Mouse (Mus musculus): ENCODE measurements around the gene Vps53. TPM values are rescaled to one million over a fixed set of nuclear protein-coding genes. Genes with fewer than 3 reads are reported as not detected.

Gene Vps53
- polyA plus RNA-seq, 1 experiment from 2014 or later, result 28.5 TPM

GRCm38 (mm10) chr11:76170207-76170606, 9.2 kb downstream of the Vps53 start:
- TF ChIP-seq CTCF (IDR thresholded peaks at IDR 0.05) (no peak), EP300 (IDR thresholded peaks at IDR 0.05) (no peak)
- H3K27ac ChIP-seq (ENCODE audit: low read length), result no peak overlapping the region
- H3K27me3 ChIP-seq (replicated peaks; ENCODE audit: insufficient read depth, low read length), result no peaks in the 10 kb centered on the region
- H3K4me3 ChIP-seq (ENCODE audit: low read depth, low read length), result no peak overlapping the region
- no peaks in the 10 kb centered on the region for H3K9me3 ChIP-seq (ENCODE audit: low read length)
- no peak overlapping the region for H3K4me2 ChIP-seq (replicated peaks; ENCODE audit: low read depth, low read length)
- DNase-seq (ENCODE audit: low spot score) (no peak), ATAC-seq (no peak)
- 0 out of 2 replicates have a peak, but pooled peaks cover 5% of the 10 kb centered on the region for H3K36me3 ChIP-seq (ENCODE audit: insufficient read depth, low read length)
- H3K4me1 ChIP-seq (ENCODE audit: insufficient read depth, low read depth, low read length), result no peaks in the 10 kb centered on the region
- H3K9ac ChIP-seq (replicated peaks; ENCODE audit: low read depth), result no peak overlapping the region
- WGBS, result 67% methylated on average over 5 of the region's 5 CpGs

- DNase-seq (ENCODE audit: low spot score) (no peak), ATAC-seq (no peak)
- H3K27me3 ChIP-seq (replicated peaks; ENCODE audit: insufficient read depth, low read length), result no peaks in the 10 kb centered on the region
- no peak overlapping the region for H3K9ac ChIP-seq (replicated peaks; ENCODE audit: low read depth)
- no peaks in the 10 kb centered on the region for H3K4me1 ChIP-seq (ENCODE audit: insufficient read depth, low read depth, low read length)
- 0 out of 2 replicates have a peak, but pooled peaks cover 5% of the 10 kb centered on the region for H3K36me3 ChIP-seq (ENCODE audit: insufficient read depth, low read length)
- H3K27ac ChIP-seq (ENCODE audit: low read length), result no peak overlapping the region
- WGBS, result 87% methylated on average over 3 of the region's 3 CpGs
- H3K9me3 ChIP-seq (ENCODE audit: low read length), result no peaks in the 10 kb centered on the region
- no peak overlapping the region for H3K4me3 ChIP-seq (ENCODE audit: low read depth, low read length)
- H3K4me2 ChIP-seq (replicated peaks; ENCODE audit: low read depth, low read length), result no peak overlapping the region
- no peak for TF ChIP-seq CTCF (IDR thresholded peaks at IDR 0.05)
- no peak for TF ChIP-seq EP300 (IDR thresholded peaks at IDR 0.05)
These were observed 10.5 kb downstream of the Vps53 start for GRCm38 (mm10) chr11:76168976-76169375.

- H3K9ac ChIP-seq (replicated peaks; ENCODE audit: low read depth), result no peak overlapping the region
- no peak overlapping the region for H3K4me2 ChIP-seq (replicated peaks; ENCODE audit: low read depth, low read length)
- H3K27me3 ChIP-seq (replicated peaks; ENCODE audit: insufficient read depth, low read length), result no peaks in the 10 kb centered on the region
- H3K4me3 ChIP-seq (ENCODE audit: low read depth, low read length), result no peak overlapping the region
- ATAC-seq (peak; percentile 59), DNase-seq (ENCODE audit: low spot score) (peak; percentile 82)
- H3K9me3 ChIP-seq (ENCODE audit: low read length), result no peaks in the 10 kb centered on the region
- TF ChIP-seq EP300 (IDR thresholded peaks at IDR 0.05), result no peak
- TF ChIP-seq CTCF (IDR thresholded peaks at IDR 0.05), result peak; percentile 81
- H3K36me3 ChIP-seq (ENCODE audit: insufficient read depth, low read length), result no peaks in the 10 kb centered on the region
- no peak overlapping the region for H3K27ac ChIP-seq (ENCODE audit: low read length)
- 12% methylated on average over 5 of the region's 5 CpGs for WGBS
- H3K4me1 ChIP-seq (ENCODE audit: insufficient read depth, low read depth, low read length), result no peaks in the 10 kb centered on the region
These were observed 12.2 kb downstream of the Vps53 start for GRCm38 (mm10) chr11:76167079-76167765.

GRCm38 (mm10) chr11:76166657-76167056, 12.8 kb downstream of the Vps53 start:
- H3K36me3 ChIP-seq (ENCODE audit: insufficient read depth, low read length), result no peaks in the 10 kb centered on the region
- no peak overlapping the region for H3K4me2 ChIP-seq (replicated peaks; ENCODE audit: low read depth, low read length)
- H3K4me1 ChIP-seq (ENCODE audit: insufficient read depth, low read depth, low read length), result no peaks in the 10 kb centered on the region
- TF ChIP-seq EP300 (IDR thresholded peaks at IDR 0.05) (no peak), CTCF (IDR thresholded peaks at IDR 0.05) (no peak)
- no peak overlapping the region for H3K4me3 ChIP-seq (ENCODE audit: low read depth, low read length)
- H3K9ac ChIP-seq (replicated peaks; ENCODE audit: low read depth), result no peak overlapping the region
- no peaks in the 10 kb centered on the region for H3K9me3 ChIP-seq (ENCODE audit: low read length)
- WGBS, result 79% methylated on average over 4 of the region's 4 CpGs
- no peak overlapping the region for H3K27ac ChIP-seq (ENCODE audit: low read length)
- ATAC-seq (peak; percentile 30; the same call in 1 of the 2 replicates), DNase-seq (ENCODE audit: low spot score) (no peak)
- H3K27me3 ChIP-seq (replicated peaks; ENCODE audit: insufficient read depth, low read length), result no peaks in the 10 kb centered on the region

GRCm38 (mm10) chr11:76160251-76160650, 19.2 kb downstream of the Vps53 start:
- Histone ChIP-seq H3K36me3 (ENCODE audit: insufficient read depth, low read length) (no peaks in the 10 kb centered on the region), H3K27ac (ENCODE audit: low read length) (no peak overlapping the region)
- 40% methylated on average over 6 of the region's 6 CpGs for WGBS

GRCm38 (mm10) chr11:76158375-76158774, 21.1 kb downstream of the Vps53 start:
- DNase-seq (ENCODE audit: low spot score) (peak; percentile 60), ATAC-seq (peak; percentile 82)
- TF ChIP-seq EP300 (IDR thresholded peaks at IDR 0.05) (peak; percentile 89), CTCF (IDR thresholded peaks at IDR 0.05) (no peak)
- Histone ChIP-seq H3K4me2 (replicated peaks; ENCODE audit: low read depth, low read length) (no peak overlapping the region), H3K4me3 (ENCODE audit: low read depth, low read length) (no peak overlapping the region), H3K9ac (replicated peaks; ENCODE audit: low read depth) (no peak overlapping the region), H3K4me1 (ENCODE audit: insufficient read depth, low read depth, low read length) (no peaks in the 10 kb centered on the region), H3K27me3 (replicated peaks; ENCODE audit: insufficient read depth, low read length) (no peaks in the 10 kb centered on the region), H3K36me3 (ENCODE audit: insufficient read depth, low read length) (no peaks in the 10 kb centered on the region), H3K9me3 (ENCODE audit: low read length) (no peaks in the 10 kb centered on the region), H3K27ac (ENCODE audit: low read length) (no peak overlapping the region)
- 69% methylated on average over 2 of the region's 2 CpGs for WGBS

More at GRCm38 (mm10) chr11:76160251-76160650, 19.2 kb downstream of the Vps53 start:
- Histone ChIP-seq H3K27me3 (replicated peaks; ENCODE audit: insufficient read depth, low read length) (no peaks in the 10 kb centered on the region), H3K9ac (replicated peaks; ENCODE audit: low read depth) (no peak overlapping the region), H3K4me2 (replicated peaks; ENCODE audit: low read depth, low read length) (no peak overlapping the region), H3K4me3 (ENCODE audit: low read depth, low read length) (no peak overlapping the region), H3K4me1 (ENCODE audit: insufficient read depth, low read depth, low read length) (no peaks in the 10 kb centered on the region), H3K9me3 (ENCODE audit: low read length) (no peaks in the 10 kb centered on the region)
- ATAC-seq (peak; percentile 55), DNase-seq (ENCODE audit: low spot score) (no peak)
- TF ChIP-seq EP300 (IDR thresholded peaks at IDR 0.05) (no peak; the same call in 1 of the 2 replicates), CTCF (IDR thresholded peaks at IDR 0.05) (no peak)
